Mouse (Mus musculus) activated CD4-positive, CD25-positive, alpha-beta regulatory T cell, adult 4 months (primary cell): ENCODE measurements around the gene Chst11. TPM values are rescaled to one million over a fixed set of nuclear protein-coding genes. Genes with fewer than 3 reads are reported as not detected.

Source experiments
- ATAC-seq: one replicate; pipeline ENCODE4 v1.8.0; 2017
- polyA plus RNA-seq, 2 experiments: library from polyadenylated mRNA; unstranded; fragments of 100-300 nt; shearing (Covaris generic); gene quantifications; one replicate each; pipeline ENCODE4 v1.2.1; 2017

Chst11 gene
- polyA plus RNA-seq, 2 experiments from 2014 or later: 0.53 to 0.78 TPM

GRCm38 (mm10) chr10:82991756-82992519 lies 6.6 kb downstream of the Chst11 start:
- ATAC-seq: peak; percentile 28

GRCm38 (mm10) chr10:82994284-82994683 lies 9.0 kb downstream of the Chst11 start:
- no peak for ATAC-seq

- no peak for ATAC-seq
These were observed 12.2 kb downstream of the Chst11 start for GRCm38 (mm10) chr10:82997460-82997859.

GRCm38 (mm10) chr10:83000169-83000568 lies 14.9 kb downstream of the Chst11 start:
- no peak for ATAC-seq

GRCm38 (mm10) chr10:83000721-83001120 lies 15.4 kb downstream of the Chst11 start:
- no peak for ATAC-seq

- ATAC-seq: peak; percentile 61
These were observed 18.6 kb downstream of the Chst11 start for GRCm38 (mm10) chr10:83003899-83004298.

- ATAC-seq: peak; percentile 70
These were observed 19.1 kb downstream of the Chst11 start for GRCm38 (mm10) chr10:83004389-83004788.

GRCm38 (mm10) chr10:83005003-83005402 lies 19.7 kb downstream of the Chst11 start:
- ATAC-seq: peak; percentile 24

GRCm38 (mm10) chr10:83006258-83006657 lies 21.0 kb downstream of the Chst11 start:
- no peak for ATAC-seq

- no peak for ATAC-seq
These were observed 28.7 kb downstream of the Chst11 start for GRCm38 (mm10) chr10:83013984-83014383.

- ATAC-seq: no peak
These were observed 30.6 kb downstream of the Chst11 start for GRCm38 (mm10) chr10:83015919-83016318.

GRCm38 (mm10) chr10:83016779-83017178 lies 31.5 kb downstream of the Chst11 start:
- no peak for ATAC-seq

GRCm38 (mm10) chr10:83017760-83018498 lies 32.6 kb downstream of the Chst11 start:
- no peak for ATAC-seq

- no peak for ATAC-seq
These were observed 33.2 kb downstream of the Chst11 start for GRCm38 (mm10) chr10:83018521-83018920.

GRCm38 (mm10) chr10:83019497-83020270 lies 34.4 kb downstream of the Chst11 start:
- ATAC-seq: no peak

- ATAC-seq: no peak
These were observed 37.3 kb downstream of the Chst11 start for GRCm38 (mm10) chr10:83022616-83023015.

GRCm38 (mm10) chr10:83026174-83026573 lies 40.9 kb downstream of the Chst11 start:
- ATAC-seq: no peak

- ATAC-seq: no peak
These were observed 42.4 kb downstream of the Chst11 start for GRCm38 (mm10) chr10:83027673-83028072.

GRCm38 (mm10) chr10:83030103-83030661 lies 44.9 kb downstream of the Chst11 start:
- ATAC-seq: no peak

GRCm38 (mm10) chr10:83030928-83031327 lies 45.6 kb downstream of the Chst11 start:
- ATAC-seq: no peak

GRCm38 (mm10) chr10:83031561-83031960 lies 46.3 kb downstream of the Chst11 start:
- ATAC-seq: no peak

- no peak for ATAC-seq
These were observed 47.3 kb downstream of the Chst11 start for GRCm38 (mm10) chr10:83032559-83032958.
